Mouse (Mus musculus): ENCODE measurements around the gene Trip10. TPM values are rescaled to one million over a fixed set of nuclear protein-coding genes. Genes with fewer than 3 reads are reported as not detected.

Gene Trip10
- total RNA-seq (2014; rRNA removed) (8.5 TPM in 2 replicates), polyA plus RNA-seq (2015; fragmentation: Nextera tagmentation; extraction: Ambion mirVana) (7.6 and 7.8 TPM in 2 replicates)

- Histone ChIP-seq H3K4me3 (ENCODE audit: low read length) (peak within 1 kb of the TSS; percentile 76), H3K9me3 (ENCODE audit: low read length) (no peaks in the 10 kb centered on the region), H3K9ac (replicated peaks; ENCODE audit: low read length) (peak within 1 kb of the TSS; percentile 47), H3K4me2 (ENCODE audit: low read depth, low read length) (peak within 1 kb of the TSS; percentile 97), H3K4me1 (ENCODE audit: insufficient read depth, low read length) (peaks cover 16% of the 10 kb centered on the region), H3K27ac (peak within 1 kb of the TSS; percentile 84), H3K36me3 (ENCODE audit: insufficient read depth, low read length) (no peaks in the 10 kb centered on the region), H3K27me3 (ENCODE audit: insufficient read depth, low read length) (no peaks in the 10 kb centered on the region)
- DNase-seq (ENCODE audit: low spot score) (peak; percentile 89), ATAC-seq (0 out of 2 replicates have a peak, but pooled peaks have one; percentile 1)
- under 1% methylated on average over 50 of the region's 52 CpGs for WGBS
- peak; percentile 17 for TF ChIP-seq CTCF (IDR thresholded peaks at IDR 0.05; ENCODE audit: low read depth)
Observed at GRCm38 (mm10) chr17:57249186-57250181, at the start of gene Trip10. Gene Trip10, plus strand, starts transcription at chr17:57249455.

DNA sequence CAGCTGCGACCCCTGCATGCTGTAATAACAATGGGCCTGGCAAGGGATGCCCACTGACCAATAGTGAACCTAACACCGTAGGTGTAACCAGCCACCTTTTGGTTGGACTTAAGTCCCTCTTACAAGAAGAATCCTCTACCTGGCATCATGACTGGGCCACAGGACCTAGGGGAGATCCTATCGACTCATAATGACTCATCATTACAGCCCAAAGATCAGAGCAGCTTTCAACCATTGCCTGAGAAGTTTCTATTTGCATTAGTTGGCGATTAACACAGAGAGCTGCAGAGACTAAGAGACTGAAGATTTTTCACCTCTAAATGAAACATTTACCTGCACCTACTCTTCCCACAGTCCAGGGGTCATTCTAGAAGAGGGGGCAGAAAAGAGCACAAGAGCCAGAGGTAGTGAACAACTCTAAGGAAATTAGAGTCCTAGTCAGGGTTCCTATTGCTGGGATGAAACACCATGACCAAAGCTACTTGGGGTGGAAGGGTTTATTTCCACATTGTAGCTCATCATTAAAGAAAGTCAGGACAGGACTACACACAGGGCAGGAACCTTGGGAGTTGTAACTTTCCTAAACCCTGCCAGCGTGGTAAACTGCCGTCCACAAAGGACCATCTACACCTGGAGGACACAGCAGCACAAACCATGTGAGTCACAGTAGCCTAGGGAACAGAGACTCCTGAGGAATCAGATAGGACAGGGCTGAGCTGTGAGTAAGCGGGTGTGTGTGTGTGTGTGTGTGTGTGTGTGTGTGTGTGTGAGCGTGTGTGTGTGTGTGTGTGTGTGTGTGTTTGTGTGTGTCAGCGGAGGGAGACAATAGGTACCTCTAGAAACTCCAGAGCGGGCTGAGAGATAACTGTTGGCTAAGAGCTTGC lies 47.2 kb upstream of the Trip10 start:
- no peak overlapping the region for H3K9ac ChIP-seq (replicated peaks; ENCODE audit: low read length)
- H3K9me3 ChIP-seq (ENCODE audit: low read length), result no peaks in the 10 kb centered on the region
- no peaks in the 10 kb centered on the region for H3K36me3 ChIP-seq (ENCODE audit: insufficient read depth, low read length)
- H3K4me2 ChIP-seq (ENCODE audit: low read depth, low read length), result no peak overlapping the region
- WGBS, result 82% methylated on average over 10 of the region's 10 CpGs
- no peaks in the 10 kb centered on the region for H3K27me3 ChIP-seq (ENCODE audit: insufficient read depth, low read length)
- no peak overlapping the region for H3K27ac ChIP-seq
- H3K4me1 ChIP-seq (ENCODE audit: insufficient read depth, low read length), result no peaks in the 10 kb centered on the region
- ATAC-seq (no peak), DNase-seq (ENCODE audit: low spot score) (no peak)
- H3K4me3 ChIP-seq (ENCODE audit: low read length), result no peak overlapping the region
- no peak for TF ChIP-seq CTCF (IDR thresholded peaks at IDR 0.05; ENCODE audit: low read depth)

GRCm38 (mm10) chr17:57207938-57208337 lies 41.3 kb upstream of the Trip10 start:
- H3K9me3 ChIP-seq (ENCODE audit: low read length), result no peaks in the 10 kb centered on the region

GRCm38 (mm10) chr17:57209330-57209729 lies 39.9 kb upstream of the Trip10 start:
- WGBS, result 84% methylated on average over 4 of the region's 4 CpGs
- no peak for DNase-seq (ENCODE audit: low spot score)
- Histone ChIP-seq H3K9me3 (ENCODE audit: low read length) (no peaks in the 10 kb centered on the region), H3K4me1 (ENCODE audit: insufficient read depth, low read length) (no peaks in the 10 kb centered on the region), H3K4me3 (ENCODE audit: low read length) (no peak overlapping the region), H3K9ac (replicated peaks; ENCODE audit: low read length) (no peak overlapping the region), H3K27me3 (ENCODE audit: insufficient read depth, low read length) (no peaks in the 10 kb centered on the region), H3K36me3 (ENCODE audit: insufficient read depth, low read length) (no peaks in the 10 kb centered on the region), H3K27ac (no peak overlapping the region), H3K4me2 (ENCODE audit: low read depth, low read length) (no peak overlapping the region)
- ATAC-seq, result no peak
- peak; percentile 19; the same call in 1 of the 2 replicates for TF ChIP-seq CTCF (IDR thresholded peaks at IDR 0.05; ENCODE audit: low read depth)

More at GRCm38 (mm10) chr17:57207938-57208337, 41.3 kb upstream of the Trip10 start:
- TF ChIP-seq CTCF (IDR thresholded peaks at IDR 0.05; ENCODE audit: low read depth), result no peak
- Histone ChIP-seq H3K4me2 (ENCODE audit: low read depth, low read length) (no peak overlapping the region), H3K27me3 (ENCODE audit: insufficient read depth, low read length) (no peaks in the 10 kb centered on the region), H3K27ac (no peak overlapping the region), H3K4me3 (ENCODE audit: low read length) (no peak overlapping the region), H3K4me1 (ENCODE audit: insufficient read depth, low read length) (no peaks in the 10 kb centered on the region), H3K9ac (replicated peaks; ENCODE audit: low read length) (no peak overlapping the region), H3K36me3 (ENCODE audit: insufficient read depth, low read length) (no peaks in the 10 kb centered on the region)
- ATAC-seq (no peak), DNase-seq (ENCODE audit: low spot score) (no peak)
- WGBS, result 67% methylated on average over 3 of the region's 3 CpGs

GRCm38 (mm10) chr17:57211501-57211900 lies 37.8 kb upstream of the Trip10 start:
- H3K36me3 ChIP-seq (ENCODE audit: insufficient read depth, low read length), result no peaks in the 10 kb centered on the region
- H3K4me2 ChIP-seq (ENCODE audit: low read depth, low read length), result no peak overlapping the region
- no peak overlapping the region for H3K9ac ChIP-seq (replicated peaks; ENCODE audit: low read length)
- no peaks in the 10 kb centered on the region for H3K4me1 ChIP-seq (ENCODE audit: insufficient read depth, low read length)
- H3K4me3 ChIP-seq (ENCODE audit: low read length), result no peak overlapping the region
- ATAC-seq (no peak), DNase-seq (ENCODE audit: low spot score) (no peak)
- H3K27ac ChIP-seq, result no peak overlapping the region
- H3K9me3 ChIP-seq (ENCODE audit: low read length), result no peaks in the 10 kb centered on the region
- no peaks in the 10 kb centered on the region for H3K27me3 ChIP-seq (ENCODE audit: insufficient read depth, low read length)
- no peak for TF ChIP-seq CTCF (IDR thresholded peaks at IDR 0.05; ENCODE audit: low read depth)
- WGBS, result 64% methylated on average over 9 of the region's 9 CpGs

GRCm38 (mm10) chr17:57214676-57215387 lies 34.4 kb upstream of the Trip10 start:
- ATAC-seq, result peak; percentile 89
- Histone ChIP-seq H3K27me3 (ENCODE audit: insufficient read depth, low read length) (no peaks in the 10 kb centered on the region), H3K27ac (no peak overlapping the region), H3K4me2 (ENCODE audit: low read depth, low read length) (0 out of 2 replicates have a peak overlapping the region, but pooled peaks have one; percentile 27), H3K9ac (replicated peaks; ENCODE audit: low read length) (0 out of 2 replicates have a peak overlapping the region, but pooled peaks have one; percentile 24), H3K9me3 (ENCODE audit: low read length) (no peaks in the 10 kb centered on the region), H3K4me3 (ENCODE audit: low read length) (no peak overlapping the region), H3K4me1 (ENCODE audit: insufficient read depth, low read length) (no peaks in the 10 kb centered on the region), H3K36me3 (ENCODE audit: insufficient read depth, low read length) (no peaks in the 10 kb centered on the region)
- WGBS, result 46% methylated on average over 13 of the region's 13 CpGs
- TF ChIP-seq CTCF (IDR thresholded peaks at IDR 0.05; ENCODE audit: low read depth), result no peak
- DNase-seq (ENCODE audit: low spot score), result peak; percentile 81
